Mouse (Mus musculus): ENCODE data around the gene Pdcd7. TPM values are rescaled to one million over a fixed set of nuclear protein-coding genes. Genes with fewer than 3 reads are reported as not detected.

Gene Pdcd7
- total and polyA plus RNA-seq, 2 experiments from 2014 or later, result 9.2 to 21.8 TPM

- Histone ChIP-seq H3K27me3 (ENCODE audit: insufficient read depth, low read length) (no peaks in the 10 kb centered on the region), H3K27ac (ENCODE audit: low read depth, low read length) (no peak overlapping the region), H3K4me2 (ENCODE audit: low read depth) (no peak overlapping the region), H3K4me1 (ENCODE audit: insufficient read depth) (no peaks in the 10 kb centered on the region), H3K36me3 (ENCODE audit: insufficient read depth) (peaks cover 16% of the 10 kb centered on the region), H3K9ac (no peak overlapping the region), H3K4me3 (ENCODE audit: low read depth, low read length) (no peak overlapping the region), H3K9me3 (ENCODE audit: low read length) (no peaks in the 10 kb centered on the region)
- 78% methylated on average over 4 of the region's 4 CpGs for WGBS
- TF ChIP-seq CTCF (IDR thresholded peaks at IDR 0.05; ENCODE audit: low read depth), result peak; percentile 46
- DNase-seq (no peak), ATAC-seq (no peak)
Measured at GRCm38 (mm10) chr9:65372449-65372848, 26.5 kb downstream of the Pdcd7 start.

- H3K4me2 ChIP-seq (ENCODE audit: low read depth), result no peak overlapping the region
- no peak for TF ChIP-seq CTCF (IDR thresholded peaks at IDR 0.05; ENCODE audit: low read depth)
- ATAC-seq (no peak), DNase-seq (no peak)
- no peaks in the 10 kb centered on the region for H3K27me3 ChIP-seq (ENCODE audit: insufficient read depth, low read length)
- H3K9me3 ChIP-seq (ENCODE audit: low read length), result no peaks in the 10 kb centered on the region
- H3K9ac ChIP-seq, result no peak overlapping the region
- H3K36me3 ChIP-seq (ENCODE audit: insufficient read depth), result peaks cover 16% of the 10 kb centered on the region
- H3K4me3 ChIP-seq (ENCODE audit: low read depth, low read length), result no peak overlapping the region
- WGBS, result 82% methylated on average over 5 of the region's 5 CpGs
- H3K27ac ChIP-seq (ENCODE audit: low read depth, low read length), result no peak overlapping the region
- H3K4me1 ChIP-seq (ENCODE audit: insufficient read depth), result no peaks in the 10 kb centered on the region
Measured at GRCm38 (mm10) chr9:65374468-65375162, 28.7 kb downstream of the Pdcd7 start.

GRCm38 (mm10) chr9:65375163-65375934, 29.4 kb downstream of the Pdcd7 start:
- TF ChIP-seq CTCF (IDR thresholded peaks at IDR 0.05; ENCODE audit: low read depth), result no peak
- ATAC-seq (no peak), DNase-seq (no peak)
- Histone ChIP-seq H3K27ac (ENCODE audit: low read depth, low read length) (no peak overlapping the region), H3K4me1 (ENCODE audit: insufficient read depth) (no peaks in the 10 kb centered on the region), H3K36me3 (ENCODE audit: insufficient read depth) (peaks cover 16% of the 10 kb centered on the region), H3K9ac (no peak overlapping the region), H3K4me2 (ENCODE audit: low read depth) (no peak overlapping the region), H3K4me3 (ENCODE audit: low read depth, low read length) (no peak overlapping the region), H3K9me3 (ENCODE audit: low read length) (no peaks in the 10 kb centered on the region), H3K27me3 (ENCODE audit: insufficient read depth, low read length) (no peaks in the 10 kb centered on the region)
- 67% methylated on average over 9 of the region's 9 CpGs for WGBS

GRCm38 (mm10) chr9:65381017-65381590, 35.2 kb downstream of the Pdcd7 start:
- Histone ChIP-seq H3K4me1 (ENCODE audit: insufficient read depth) (no peaks in the 10 kb centered on the region), H3K4me3 (ENCODE audit: low read depth, low read length) (no peak overlapping the region), H3K9ac (no peak overlapping the region), H3K27me3 (ENCODE audit: insufficient read depth, low read length) (no peaks in the 10 kb centered on the region), H3K4me2 (ENCODE audit: low read depth) (no peak overlapping the region), H3K36me3 (ENCODE audit: insufficient read depth) (no peaks in the 10 kb centered on the region; the same call in 1 of the 2 replicates), H3K9me3 (ENCODE audit: low read length) (no peaks in the 10 kb centered on the region), H3K27ac (ENCODE audit: low read depth, low read length) (no peak overlapping the region)
- TF ChIP-seq CTCF (IDR thresholded peaks at IDR 0.05; ENCODE audit: low read depth), result no peak
- WGBS, result 85% methylated on average over 4 of the region's 4 CpGs
- ATAC-seq, result no peak
- DNase-seq, result no peak

- Histone ChIP-seq H3K27ac (ENCODE audit: low read depth, low read length) (no peak overlapping the region), H3K4me2 (ENCODE audit: low read depth) (no peak overlapping the region), H3K9me3 (ENCODE audit: low read length) (no peaks in the 10 kb centered on the region), H3K4me3 (ENCODE audit: low read depth, low read length) (no peak overlapping the region), H3K27me3 (ENCODE audit: insufficient read depth, low read length) (no peaks in the 10 kb centered on the region), H3K9ac (no peak overlapping the region), H3K36me3 (ENCODE audit: insufficient read depth) (no peaks in the 10 kb centered on the region), H3K4me1 (ENCODE audit: insufficient read depth) (no peaks in the 10 kb centered on the region)
- no peak for DNase-seq
- no peak for ATAC-seq
- 81% methylated on average over 6 of the region's 6 CpGs for WGBS
- TF ChIP-seq CTCF (IDR thresholded peaks at IDR 0.05; ENCODE audit: low read depth), result no peak
Measured at GRCm38 (mm10) chr9:65382031-65382750, 36.3 kb downstream of the Pdcd7 start.

- no peak overlapping the region for H3K4me3 ChIP-seq (ENCODE audit: low read depth, low read length)
- no peaks in the 10 kb centered on the region for H3K36me3 ChIP-seq (ENCODE audit: insufficient read depth)
- WGBS, result 65% methylated on average over 3 of the region's 3 CpGs
- H3K9ac ChIP-seq, result no peak overlapping the region
- ATAC-seq (no peak), DNase-seq (no peak)
- no peak for TF ChIP-seq CTCF (IDR thresholded peaks at IDR 0.05; ENCODE audit: low read depth)
- no peak overlapping the region for H3K4me2 ChIP-seq (ENCODE audit: low read depth)
- H3K27me3 ChIP-seq (ENCODE audit: insufficient read depth, low read length), result no peaks in the 10 kb centered on the region
- H3K9me3 ChIP-seq (ENCODE audit: low read length), result no peaks in the 10 kb centered on the region
- H3K4me1 ChIP-seq (ENCODE audit: insufficient read depth), result no peaks in the 10 kb centered on the region
- no peak overlapping the region for H3K27ac ChIP-seq (ENCODE audit: low read depth, low read length)
Measured at GRCm38 (mm10) chr9:65382751-65383097, 36.8 kb downstream of the Pdcd7 start.

Data from forebrain, postnatal 0 days (tissue).